Mouse (Mus musculus) hematopoietic stem cell, adult 5-6 weeks (primary cell): ENCODE data around the gene Slc35d1. TPM values are rescaled to one million over a fixed set of nuclear protein-coding genes. Genes with fewer than 3 reads are reported as not detected.

Source experiments
- ATAC-seq, 2 experiments: fragments of 125-278 bp in 1 of 2; replicated peaks in 1 of 2; 2 replicates each; pipeline ENCODE4 v1.8.0; 2016 to 2017; ENCODE audit warnings: inconsistent platforms in 2 of 2, mild to moderate bottlenecking in 2 of 2, moderate number of reproducible peaks in 2 of 2, low read depth in 1 of 2, moderate TSS enrichment in 1 of 2; ENCODE audit not compliant: low FRiP score in 2 of 2, poor library complexity in 2 of 2, severe bottlenecking in 2 of 2, insufficient read depth in 1 of 2, low TSS enrichment in 1 of 2
- total RNA-seq: library from RNA; stranded (forward); fragments of 172-1452, 232-1000 nt; gene quantifications from 2 replicates; pipeline ENCODE4 v1.2.3, GENCODE M21; 2017

Gene Slc35d1
- 5.5 and 9.6 TPM in 2 replicates for total RNA-seq

GRCm38 (mm10) chr4:103214925-103215820, at the start of gene Slc35d1:
TSS of gene Slc35d1 (minus strand) at chr4:103215164.
- peak; percentile 84 to 87 for ATAC-seq

GRCm38 (mm10) chr4:103263812-103264396, 48.9 kb upstream of the Slc35d1 start:
- no peak for ATAC-seq

GRCm38 (mm10) chr4:103263378-103263777, 48.4 kb upstream of the Slc35d1 start:
- ATAC-seq = no peak

- no peak for ATAC-seq
Measured at GRCm38 (mm10) chr4:103258817-103259216, 43.9 kb upstream of the Slc35d1 start.

GRCm38 (mm10) chr4:103253846-103254245, 38.9 kb upstream of the Slc35d1 start:
- ATAC-seq = no peak

- no peak; a peak in 1 of 4 replicates for ATAC-seq
Measured at GRCm38 (mm10) chr4:103249436-103250085, 34.6 kb upstream of the Slc35d1 start.

GRCm38 (mm10) chr4:103247813-103248212, 32.8 kb upstream of the Slc35d1 start:
- ATAC-seq = no peak

GRCm38 (mm10) chr4:103247249-103247648, 32.3 kb upstream of the Slc35d1 start:
- no peak for ATAC-seq

GRCm38 (mm10) chr4:103232156-103232555, 17.2 kb upstream of the Slc35d1 start:
- ATAC-seq = no peak

GRCm38 (mm10) chr4:103222854-103223253, 7.9 kb upstream of the Slc35d1 start:
- ATAC-seq = no peak

- peak; percentile 46 to 51; a peak in 2 of 4 replicates for ATAC-seq
Measured at GRCm38 (mm10) chr4:103221789-103222188, 6.8 kb upstream of the Slc35d1 start.

- no peak for ATAC-seq
Measured at GRCm38 (mm10) chr4:103219011-103219410, 4.0 kb upstream of the Slc35d1 start.

GRCm38 (mm10) chr4:103216046-103216445, 1.1 kb upstream of the Slc35d1 start:
- no peak for ATAC-seq

- ATAC-seq = peak; percentile 48 to 71; a peak in 3 of 4 replicates
Measured at GRCm38 (mm10) chr4:103214498-103214924, 453 bp downstream of the Slc35d1 start.

- no peak for ATAC-seq
Measured at GRCm38 (mm10) chr4:103213859-103214497, 986 bp downstream of the Slc35d1 start.

- peak in 1 of 2 experiments; percentile 29; a peak in 1 of 4 replicates for ATAC-seq
Measured at GRCm38 (mm10) chr4:103208553-103208952, 6.4 kb downstream of the Slc35d1 start.

- no peak for ATAC-seq
Measured at GRCm38 (mm10) chr4:103203646-103204045, 11.3 kb downstream of the Slc35d1 start.
